Mouse (Mus musculus) spleen, postnatal 0 days (tissue): Measurements from ENCODE around the gene Defa2. TPM values are rescaled to one million over a fixed set of nuclear protein-coding genes. Genes with fewer than 3 reads are reported as not detected.

Experiments used
- polyA plus RNA-seq: library from polyadenylated mRNA; unstranded; fragments of >200 nt; fragmentation: Nextera tagmentation; extraction: Ambion mirVana; gene quantifications from 2 replicates; pipeline ENCODE4 v1.2.1, GENCODE M21; 2015

Gene Defa2
- not detected in 2 replicates for polyA plus RNA-seq

DNA sequence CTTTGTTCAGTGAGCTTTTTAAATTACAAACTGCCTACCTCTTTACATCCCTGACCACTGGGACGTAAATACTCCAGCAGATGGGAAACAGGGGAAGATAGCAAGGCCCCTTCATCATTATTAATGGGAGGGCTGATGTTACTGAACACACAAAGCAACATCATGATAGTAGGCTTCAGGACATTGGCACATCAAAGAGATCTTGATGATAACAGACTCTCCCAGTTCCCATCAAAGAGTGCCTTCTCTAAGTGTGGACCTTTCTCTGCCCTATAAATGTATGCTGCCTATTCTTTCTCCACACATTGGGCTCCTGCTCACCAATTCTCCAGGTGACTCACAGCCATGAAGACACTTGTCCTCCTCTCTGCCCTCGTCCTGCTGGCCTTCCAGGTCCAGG is at the start of gene Defa2:
TSS of gene Defa2 (plus strand) at position 301 of the 400 bp plus-strand sequence.

GRCm38 (mm10) chr8:21391511-21391910 is 13.2 kb downstream of the Defa2 start, which contains the start of gene Defa33:
TSS of gene Defa33 (plus strand) at chr8:21391811.

GRCm38 (mm10) chr8:21427111-21427510 is 48.8 kb downstream of the Defa2 start, which contains the start of gene Defa36:
TSS of gene Defa36 (plus strand) at chr8:21427411.

Other genes with a start within 250 kb of the Defa2 start
- gene Defa30, start 243.9 kb upstream of the Defa2 start, polyA plus RNA-seq: not detected in 2 replicates
- gene Defa22, start 216.2 kb upstream of the Defa2 start, polyA plus RNA-seq: not detected in 2 replicates
- gene Defa31, start 186.9 kb upstream of the Defa2 start, polyA plus RNA-seq: not detected in 2 replicates
- not detected in 2 replicates for gene Gm15293, start 177.0 kb upstream of the Defa2 start, polyA plus RNA-seq
- not detected in 2 replicates for gene Gm15292, start 128.8 kb upstream of the Defa2 start, polyA plus RNA-seq
- not detected in 2 replicates for gene Defa27, start 63.0 kb upstream of the Defa2 start, polyA plus RNA-seq
- gene Defa29, start 51.5 kb upstream of the Defa2 start, polyA plus RNA-seq: not detected in 2 replicates
- gene Defa33, start 13.3 kb downstream of the Defa2 start, polyA plus RNA-seq: not detected in 2 replicates
- not detected in 2 replicates for gene Defa36, start 48.9 kb downstream of the Defa2 start, polyA plus RNA-seq
- gene Gm7849, start 78.0 kb downstream of the Defa2 start, polyA plus RNA-seq: not detected in 2 replicates
- gene Defa20, start 130.7 kb downstream of the Defa2 start, polyA plus RNA-seq: not detected in 2 replicates
- not detected in 2 replicates for gene Defa32, start 150.5 kb downstream of the Defa2 start, polyA plus RNA-seq
- not detected in 2 replicates for gene Defa37, start 186.9 kb downstream of the Defa2 start, polyA plus RNA-seq
- gene Defa28, start 204.5 kb downstream of the Defa2 start, polyA plus RNA-seq: not detected in 2 replicates
- not detected in 2 replicates for gene Gm7861, start 216.0 kb downstream of the Defa2 start, polyA plus RNA-seq
- gene Defa26, start 239.7 kb downstream of the Defa2 start, polyA plus RNA-seq: not detected in 2 replicates